Mouse (Mus musculus): ENCODE data around the gene Yae1d1. TPM values are rescaled to one million over a fixed set of nuclear protein-coding genes. Genes with fewer than 3 reads are reported as not detected.
A peak's percentile ranks its signal among the peaks of the same experiment; 100 is the strongest.

Yae1d1 gene
- polyA plus RNA-seq, 1 experiment: 37.4 TPM

DNA sequence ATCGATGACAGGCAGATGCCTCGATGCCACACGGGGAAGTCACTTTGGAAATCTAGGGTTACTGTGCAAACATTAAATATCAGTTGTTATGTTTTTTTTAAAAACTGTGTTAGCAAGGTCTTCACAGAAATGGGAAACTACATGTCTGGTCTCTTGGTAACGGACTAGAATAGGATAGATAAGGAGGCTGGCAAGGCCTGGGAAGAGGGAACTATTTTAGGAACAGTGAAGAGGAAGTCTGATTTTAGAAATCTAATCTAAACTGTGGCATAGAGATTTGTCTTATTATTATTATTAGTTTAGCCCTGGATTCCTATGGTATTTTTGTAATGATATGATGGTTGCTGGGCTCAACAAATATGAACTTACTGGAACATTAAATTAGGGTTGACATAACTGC is 1.1 kb downstream of the Yae1d1 start:
- Histone ChIP-seq H3K4me1 (ENCODE audit: control insufficient read depth, insufficient read depth, low read length) (no peaks in the 10 kb centered on the region), H3K9me3 (replicated peaks; ENCODE audit: control insufficient read depth, insufficient read depth, low read length, poor library complexity, severe bottlenecking) (no peaks in the 10 kb centered on the region), H3K27ac (ENCODE audit: insufficient read depth, low read length) (no peak overlapping the region), H3K27me3 (ENCODE audit: control insufficient read depth, insufficient read depth, low read length, poor library complexity, severe bottlenecking) (no peaks in the 10 kb centered on the region), H3K36me3 (ENCODE audit: control insufficient read depth, insufficient read depth, low read length, poor library complexity, severe bottlenecking) (peaks cover 15% of the 10 kb centered on the region), H3K9ac (ENCODE audit: low read depth, poor library complexity, severe bottlenecking) (peak overlapping the region; percentile 83), H3K4me3 (ENCODE audit: low read depth, low read length) (no peak overlapping the region)
- TF ChIP-seq POLR2A (IDR thresholded peaks at IDR 0.05; ENCODE audit: insufficient read depth, low read length) (no peak), EP300 (IDR thresholded peaks at IDR 0.05; ENCODE audit: insufficient read depth, low read depth, low read length) (no peak), CTCF (IDR thresholded peaks at IDR 0.05; ENCODE audit: low read depth, low read length) (no peak)

DNA sequence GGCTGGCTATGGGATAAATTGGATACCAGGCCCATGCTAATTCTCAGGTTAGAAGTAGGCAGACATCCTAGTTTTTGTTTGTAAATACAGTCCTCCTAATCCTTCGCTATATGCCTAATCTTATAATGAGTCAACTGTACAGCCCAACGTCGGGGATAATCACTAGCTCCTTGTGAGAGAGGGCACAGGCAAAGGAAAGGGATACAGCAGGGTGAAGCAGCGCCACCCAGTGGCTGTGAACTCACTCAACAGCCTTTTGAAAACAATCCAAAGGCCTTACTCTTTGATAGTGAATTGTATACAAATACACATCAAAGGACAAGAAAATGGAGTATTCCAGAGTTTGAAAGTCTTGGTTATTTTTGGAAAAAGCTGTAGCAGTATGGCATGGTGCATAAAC is 10.0 kb downstream of the Yae1d1 start:
- Histone ChIP-seq H3K4me3 (ENCODE audit: low read depth, low read length) (no peak overlapping the region), H3K4me1 (ENCODE audit: control insufficient read depth, insufficient read depth, low read length) (no peaks in the 10 kb centered on the region), H3K9me3 (replicated peaks; ENCODE audit: control insufficient read depth, insufficient read depth, low read length, poor library complexity, severe bottlenecking) (no peaks in the 10 kb centered on the region), H3K36me3 (ENCODE audit: control insufficient read depth, insufficient read depth, low read length, poor library complexity, severe bottlenecking) (peaks cover 39% of the 10 kb centered on the region), H3K27ac (ENCODE audit: insufficient read depth, low read length) (no peak overlapping the region), H3K9ac (ENCODE audit: low read depth, poor library complexity, severe bottlenecking) (no peak overlapping the region), H3K27me3 (ENCODE audit: control insufficient read depth, insufficient read depth, low read length, poor library complexity, severe bottlenecking) (no peaks in the 10 kb centered on the region)
- TF ChIP-seq EP300 (IDR thresholded peaks at IDR 0.05; ENCODE audit: insufficient read depth, low read depth, low read length) (no peak), POLR2A (IDR thresholded peaks at IDR 0.05; ENCODE audit: insufficient read depth, low read length) (no peak), CTCF (IDR thresholded peaks at IDR 0.05; ENCODE audit: low read depth, low read length) (peak; percentile 87)

DNA sequence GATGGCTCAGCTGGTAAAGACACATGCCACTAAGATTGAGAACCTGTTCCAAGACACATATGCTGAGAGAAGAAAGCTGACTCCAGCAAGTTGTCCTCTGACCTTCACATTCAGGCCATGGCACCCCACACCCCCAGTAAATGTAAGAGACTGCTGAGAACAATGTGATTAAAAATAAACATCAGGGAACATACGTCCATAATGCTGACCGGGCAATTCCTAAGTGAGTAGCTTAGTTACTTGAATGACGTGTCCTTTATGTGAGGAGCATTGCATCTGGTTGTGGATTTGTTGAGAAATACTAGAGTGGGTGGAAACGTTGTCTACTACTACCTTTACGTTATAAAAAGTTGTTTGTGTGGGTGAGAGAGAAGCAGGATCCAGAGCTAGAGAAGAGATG is 10.5 kb downstream of the Yae1d1 start:
- H3K9ac ChIP-seq (ENCODE audit: low read depth, poor library complexity, severe bottlenecking): no peak overlapping the region
- TF ChIP-seq EP300 (IDR thresholded peaks at IDR 0.05; ENCODE audit: insufficient read depth, low read depth, low read length) (no peak), CTCF (IDR thresholded peaks at IDR 0.05; ENCODE audit: low read depth, low read length) (no peak), POLR2A (IDR thresholded peaks at IDR 0.05; ENCODE audit: insufficient read depth, low read length) (no peak)
- peaks cover 36% of the 10 kb centered on the region for H3K36me3 ChIP-seq (ENCODE audit: control insufficient read depth, insufficient read depth, low read length, poor library complexity, severe bottlenecking)
- no peak overlapping the region for H3K27ac ChIP-seq (ENCODE audit: insufficient read depth, low read length)
- H3K4me1 ChIP-seq (ENCODE audit: control insufficient read depth, insufficient read depth, low read length): no peaks in the 10 kb centered on the region
- H3K9me3 ChIP-seq (replicated peaks; ENCODE audit: control insufficient read depth, insufficient read depth, low read length, poor library complexity, severe bottlenecking): no peaks in the 10 kb centered on the region
- H3K27me3 ChIP-seq (ENCODE audit: control insufficient read depth, insufficient read depth, low read length, poor library complexity, severe bottlenecking): no peaks in the 10 kb centered on the region
- no peak overlapping the region for H3K4me3 ChIP-seq (ENCODE audit: low read depth, low read length)

DNA sequence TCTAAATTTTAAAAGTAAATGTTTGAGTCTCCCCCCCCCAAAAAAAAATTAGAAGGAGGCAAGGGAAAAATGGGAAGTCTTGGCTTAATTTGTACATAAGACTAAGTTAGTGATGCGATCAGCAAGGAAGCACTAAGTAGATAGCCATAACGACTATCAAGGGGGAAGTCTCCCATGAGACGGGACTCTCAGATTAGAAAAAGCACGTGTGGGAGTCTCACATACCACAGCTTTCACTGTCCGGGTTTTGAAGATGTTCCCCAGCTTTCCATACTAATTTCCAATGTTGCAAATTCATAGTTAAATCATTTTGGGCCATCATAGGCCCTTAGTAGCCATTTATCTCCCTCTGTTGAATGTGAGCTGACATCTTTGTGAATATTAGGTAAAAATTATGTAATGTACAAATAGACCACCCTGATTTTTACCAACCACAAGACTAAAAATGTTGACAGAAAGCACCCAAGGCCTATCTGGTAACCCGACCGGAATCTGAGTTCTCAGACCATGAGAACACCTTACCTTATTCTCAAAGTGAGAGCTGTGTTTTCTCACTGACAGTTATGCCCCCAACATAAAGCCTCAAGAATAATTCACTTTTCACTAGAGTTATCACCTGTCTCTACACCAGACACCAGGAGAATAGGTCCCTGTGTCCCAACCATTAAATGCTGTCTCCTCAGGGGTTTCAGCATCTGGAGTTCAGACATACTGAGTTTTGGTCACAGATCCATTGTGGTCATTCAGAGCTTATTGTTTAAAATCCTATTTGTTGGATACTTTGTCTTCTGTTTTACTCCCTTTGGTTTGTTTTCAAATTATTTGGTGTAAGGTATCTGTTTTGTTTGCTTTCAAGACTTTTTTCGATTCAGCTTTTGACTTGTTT is 16.1 kb downstream of the Yae1d1 start:
- H3K27ac ChIP-seq (ENCODE audit: insufficient read depth, low read length): no peak overlapping the region
- TF ChIP-seq EP300 (IDR thresholded peaks at IDR 0.05; ENCODE audit: insufficient read depth, low read depth, low read length): no peak
- TF ChIP-seq POLR2A (IDR thresholded peaks at IDR 0.05; ENCODE audit: insufficient read depth, low read length): no peak
- no peak for TF ChIP-seq CTCF (IDR thresholded peaks at IDR 0.05; ENCODE audit: low read depth, low read length)
- no peaks in the 10 kb centered on the region for H3K27me3 ChIP-seq (ENCODE audit: control insufficient read depth, insufficient read depth, low read length, poor library complexity, severe bottlenecking)
- no peak overlapping the region for H3K4me3 ChIP-seq (ENCODE audit: low read depth, low read length)
- H3K9ac ChIP-seq (ENCODE audit: low read depth, poor library complexity, severe bottlenecking): no peak overlapping the region
- H3K36me3 ChIP-seq (ENCODE audit: control insufficient read depth, insufficient read depth, low read length, poor library complexity, severe bottlenecking): no peaks in the 10 kb centered on the region; the same call in 1 of the 2 replicates
- H3K4me1 ChIP-seq (ENCODE audit: control insufficient read depth, insufficient read depth, low read length): no peaks in the 10 kb centered on the region
- no peaks in the 10 kb centered on the region for H3K9me3 ChIP-seq (replicated peaks; ENCODE audit: control insufficient read depth, insufficient read depth, low read length, poor library complexity, severe bottlenecking)

DNA sequence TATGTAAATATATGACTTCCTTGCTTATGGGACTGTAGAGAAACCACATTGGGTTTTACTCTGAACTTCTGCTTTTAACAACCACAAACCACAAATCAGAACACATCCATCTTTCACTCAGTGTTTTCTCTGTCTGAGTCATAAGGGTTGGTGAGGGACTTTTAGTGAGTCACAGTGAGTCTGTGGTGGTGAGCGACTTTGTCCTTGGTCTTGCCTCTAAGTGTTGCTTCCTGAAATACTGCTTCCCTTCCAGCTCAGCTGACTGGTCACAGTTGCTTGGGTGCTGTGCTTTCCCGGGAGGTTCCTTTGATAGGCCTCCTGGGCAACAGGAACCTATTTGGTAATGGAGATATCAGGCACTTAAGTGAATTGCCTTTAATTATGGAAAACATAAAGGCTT is 17.3 kb downstream of the Yae1d1 start:
- no peaks in the 10 kb centered on the region for H3K4me1 ChIP-seq (ENCODE audit: control insufficient read depth, insufficient read depth, low read length)
- no peak overlapping the region for H3K4me3 ChIP-seq (ENCODE audit: low read depth, low read length)
- H3K9ac ChIP-seq (ENCODE audit: low read depth, poor library complexity, severe bottlenecking): no peak overlapping the region
- no peaks in the 10 kb centered on the region for H3K27me3 ChIP-seq (ENCODE audit: control insufficient read depth, insufficient read depth, low read length, poor library complexity, severe bottlenecking)
- H3K27ac ChIP-seq (ENCODE audit: insufficient read depth, low read length): no peak overlapping the region
- H3K9me3 ChIP-seq (replicated peaks; ENCODE audit: control insufficient read depth, insufficient read depth, low read length, poor library complexity, severe bottlenecking): no peaks in the 10 kb centered on the region
- no peaks in the 10 kb centered on the region for H3K36me3 ChIP-seq (ENCODE audit: control insufficient read depth, insufficient read depth, low read length, poor library complexity, severe bottlenecking)
- TF ChIP-seq CTCF (IDR thresholded peaks at IDR 0.05; ENCODE audit: low read depth, low read length) (no peak), POLR2A (IDR thresholded peaks at IDR 0.05; ENCODE audit: insufficient read depth, low read length) (no peak), EP300 (IDR thresholded peaks at IDR 0.05; ENCODE audit: insufficient read depth, low read depth, low read length) (no peak)

DNA sequence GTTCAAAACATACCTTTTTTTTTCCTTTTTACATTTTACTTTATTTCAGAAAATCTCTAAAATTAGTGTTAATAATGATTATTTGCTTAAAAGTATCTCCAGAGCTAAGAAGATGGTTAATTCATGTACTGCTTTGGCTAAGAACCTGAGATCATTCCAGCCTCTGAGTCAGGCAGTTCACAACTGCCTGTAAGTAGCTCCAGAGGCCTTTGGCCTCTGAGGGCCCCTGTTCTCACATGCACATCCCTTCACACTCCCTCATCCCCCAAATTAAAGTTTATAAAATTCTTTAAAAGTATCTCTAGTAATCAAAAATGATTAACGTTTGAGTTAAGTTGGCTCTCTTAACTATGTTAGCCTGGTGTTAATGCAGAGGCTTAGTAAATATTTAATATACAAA is 17.7 kb downstream of the Yae1d1 start:
- no peaks in the 10 kb centered on the region for H3K27me3 ChIP-seq (ENCODE audit: control insufficient read depth, insufficient read depth, low read length, poor library complexity, severe bottlenecking)
- H3K27ac ChIP-seq (ENCODE audit: insufficient read depth, low read length): no peak overlapping the region
- no peaks in the 10 kb centered on the region for H3K36me3 ChIP-seq (ENCODE audit: control insufficient read depth, insufficient read depth, low read length, poor library complexity, severe bottlenecking)
- no peak overlapping the region for H3K4me3 ChIP-seq (ENCODE audit: low read depth, low read length)
- no peaks in the 10 kb centered on the region for H3K9me3 ChIP-seq (replicated peaks; ENCODE audit: control insufficient read depth, insufficient read depth, low read length, poor library complexity, severe bottlenecking)
- H3K9ac ChIP-seq (ENCODE audit: low read depth, poor library complexity, severe bottlenecking): no peak overlapping the region
- no peak for TF ChIP-seq POLR2A (IDR thresholded peaks at IDR 0.05; ENCODE audit: insufficient read depth, low read length)
- TF ChIP-seq EP300 (IDR thresholded peaks at IDR 0.05; ENCODE audit: insufficient read depth, low read depth, low read length): no peak
- TF ChIP-seq CTCF (IDR thresholded peaks at IDR 0.05; ENCODE audit: low read depth, low read length): no peak
- H3K4me1 ChIP-seq (ENCODE audit: control insufficient read depth, insufficient read depth, low read length): no peaks in the 10 kb centered on the region

All from ES-Bruce4 (cell line).